Mouse (Mus musculus) liver, adult 2 months (tissue): ENCODE measurements around the gene Gm28035. TPM values are rescaled to one million over a fixed set of nuclear protein-coding genes. Genes with fewer than 3 reads are reported as not detected.

Experiments used
- DNase-seq: peaks from one replicate; pipeline ENCODE4 v3.0.0-alpha.2; 2011; ENCODE audit warnings: low read depth, low spot score; ENCODE audit errors: extremely low read depth
- H3K27ac ChIP-seq: fragments of 200-500 bp; replicated peaks from 2 replicates; pipeline ENCODE4 v1.5.1; 2012; ENCODE audit warnings: low read depth, mild to moderate bottlenecking, control low read depth, inconsistent platforms, low read length; ENCODE audit not compliant: insufficient read depth
- H3K27me3 ChIP-seq: fragments of 200-500 bp; 2 replicates; pipeline ENCODE4 v1.6.1; 2012; ENCODE audit warnings: mild to moderate bottlenecking, moderate library complexity, low read length, inconsistent platforms; ENCODE audit not compliant: control insufficient read depth, insufficient read depth
- H3K36me3 ChIP-seq: fragments of 200-500 bp; 2 replicates; pipeline ENCODE4 v1.6.1; 2012; ENCODE audit warnings: low read length, inconsistent platforms; ENCODE audit not compliant: control insufficient read depth, insufficient read depth
- H3K4me1 ChIP-seq: fragments of 200-500 bp; 2 replicates; pipeline ENCODE4 v1.6.1; 2011; ENCODE audit warnings: low read length; ENCODE audit not compliant: control insufficient read depth, insufficient read depth
- H3K4me3 ChIP-seq: fragments of 200-500 bp; 2 replicates; pipeline ENCODE4 v1.5.1; 2011; ENCODE audit warnings: low read depth, mild to moderate bottlenecking, control low read depth, low read length, moderate library complexity; ENCODE audit not compliant: insufficient read depth
- H3K79me2 ChIP-seq: fragments of 200-500 bp; 2 replicates; pipeline ENCODE4 v1.6.1; 2012; ENCODE audit warnings: inconsistent platforms, mild to moderate bottlenecking, low read length, moderate library complexity; ENCODE audit not compliant: control insufficient read depth, insufficient read depth
- H3K9ac ChIP-seq: fragments of 200-500 bp; 2 replicates; pipeline ENCODE4 v1.6.1; 2012; ENCODE audit warnings: low read depth, mild to moderate bottlenecking, control low read depth, inconsistent platforms, low read length
- CTCF ChIP-seq: fragments of 200-500 bp; IDR thresholded peaks from 2 replicates; pipeline ENCODE4 v1.5.1; 2011; ENCODE audit warnings: low read depth, low read length, control low read depth
- POLR2A ChIP-seq: fragments of 200-500 bp; IDR thresholded peaks from 2 replicates; pipeline ENCODE4 v1.6.1; 2011; ENCODE audit warnings: low read length, control low read depth; ENCODE audit not compliant: insufficient read depth; ENCODE audit errors: extremely low read depth
- WGBS: fragments of 180-500 bp; shearing (Covaris S2); methylation state at CpG from one replicate; pipeline ENCODE4 v1.1.7; 2018; 5-methylcytosine and 5-hydroxymethylcytosine counted together
- polyA plus RNA-seq: library from polyadenylated mRNA; depleted of rRNA; stranded (reverse); fragments of >200 nt; gene quantifications from 2 replicates; pipeline ENCODE4 v1.2.3, GENCODE M21; 2012
- total RNA-seq: library from RNA; depleted of rRNA; stranded (reverse); fragments of >200 nt; gene quantifications from 2 replicates; pipeline ENCODE4 v1.2.3, GENCODE M21; 2014

Gm28035 gene
- total and polyA plus RNA-seq, 2 experiments = 5.1 to 8.6 TPM

- H3K4me1 ChIP-seq = peaks cover 15% of the 10 kb centered on the region
- 84% methylated on average over 15 of the region's 15 CpGs for WGBS
- no peak overlapping the region for H3K9ac ChIP-seq
- DNase-seq = no peak
- H3K27me3 ChIP-seq = no peaks in the 10 kb centered on the region
- H3K27ac ChIP-seq = peak overlapping the region; percentile 21
- H3K4me3 ChIP-seq = no peak overlapping the region
- no peak for TF ChIP-seq POLR2A
- TF ChIP-seq CTCF = no peak
- H3K36me3 ChIP-seq = peaks cover 36% of the 10 kb centered on the region
- H3K79me2 ChIP-seq = peaks cover 38% of the 10 kb centered on the region
These were observed 19.0 kb downstream of the Gm28035 start for GRCm38 (mm10) chr2:30259131-30260064.

DNA sequence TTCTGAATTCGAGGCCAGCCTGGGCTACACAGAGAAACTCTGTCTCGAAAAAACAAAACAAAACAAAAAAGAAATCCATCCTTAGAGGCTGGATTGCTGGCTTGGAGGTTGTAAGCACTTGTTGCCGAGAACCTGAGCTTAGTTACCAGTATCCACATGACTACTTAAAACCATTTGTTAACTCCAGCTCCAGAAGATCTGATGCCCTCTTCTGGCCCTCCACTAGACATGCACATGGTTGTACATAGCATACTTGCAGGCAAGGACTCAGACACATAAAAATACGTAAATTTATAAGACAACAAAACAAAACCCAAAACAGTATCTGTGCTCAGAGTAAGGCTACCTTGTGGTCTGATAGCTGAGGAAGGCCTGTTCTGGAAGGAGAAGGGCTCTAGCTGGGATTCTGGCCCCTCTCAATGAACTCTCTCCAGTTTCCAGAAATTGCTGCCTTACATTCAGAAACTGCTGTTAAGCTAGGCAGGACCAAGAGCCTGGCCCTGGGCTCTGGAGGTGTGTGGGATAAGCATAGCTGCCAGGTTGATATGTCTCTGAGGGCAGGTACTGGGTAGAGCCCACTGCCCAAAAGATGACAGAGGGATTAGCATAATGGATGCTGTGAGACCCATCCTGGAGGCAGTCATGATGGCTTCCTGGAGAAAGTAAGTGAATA is 20.8 kb downstream of the Gm28035 start:
- H3K36me3 ChIP-seq = peaks cover 23% of the 10 kb centered on the region
- H3K4me1 ChIP-seq = peaks cover 31% of the 10 kb centered on the region
- H3K27ac ChIP-seq = no peak overlapping the region
- peaks cover 28% of the 10 kb centered on the region for H3K79me2 ChIP-seq
- DNase-seq = no peak
- 0 out of 2 replicates have a peak, but pooled peaks have one; percentile 10 for TF ChIP-seq CTCF
- TF ChIP-seq POLR2A = no peak
- no peaks in the 10 kb centered on the region for H3K27me3 ChIP-seq
- WGBS = 84% methylated on average over 4 of the region's 4 CpGs
- no peak overlapping the region for H3K4me3 ChIP-seq
- H3K9ac ChIP-seq = no peak overlapping the region

GRCm38 (mm10) chr2:30261921-30262839 is 21.8 kb downstream of the Gm28035 start:
- Histone ChIP-seq H3K79me2 (peaks cover 18% of the 10 kb centered on the region; the same call in 1 of the 2 replicates), H3K4me3 (no peak overlapping the region), H3K27me3 (no peaks in the 10 kb centered on the region), H3K27ac (peak overlapping the region; percentile 33), H3K4me1 (peaks cover 34% of the 10 kb centered on the region), H3K36me3 (peaks cover 19% of the 10 kb centered on the region), H3K9ac (peak overlapping the region; percentile 18; the same call in 1 of the 2 replicates)
- 87% methylated on average over 18 of the region's 18 CpGs for WGBS
- TF ChIP-seq CTCF (no peak), POLR2A (no peak)
- no peak for DNase-seq

- no peak overlapping the region for H3K4me3 ChIP-seq
- peaks cover 16% of the 10 kb centered on the region for H3K36me3 ChIP-seq
- peaks cover 23% of the 10 kb centered on the region for H3K79me2 ChIP-seq
- WGBS = 9% methylated on average over 4 of the region's 4 CpGs
- H3K9ac ChIP-seq = no peak overlapping the region
- H3K27me3 ChIP-seq = no peaks in the 10 kb centered on the region
- TF ChIP-seq POLR2A (no peak), CTCF (no peak)
- H3K4me1 ChIP-seq = peaks cover 38% of the 10 kb centered on the region
- H3K27ac ChIP-seq = peak overlapping the region; percentile 52
- DNase-seq = peak; percentile 60
These were observed 22.6 kb downstream of the Gm28035 start for GRCm38 (mm10) chr2:30262840-30263441.

- 86% methylated on average over 6 of the region's 6 CpGs for WGBS
- Histone ChIP-seq H3K4me1 (peaks cover 46% of the 10 kb centered on the region), H3K36me3 (peaks cover 16% of the 10 kb centered on the region)
These were observed 23.4 kb downstream of the Gm28035 start for GRCm38 (mm10) chr2:30263811-30264210.

More at GRCm38 (mm10) chr2:30263811-30264210, 23.4 kb downstream of the Gm28035 start:
- H3K27me3 ChIP-seq = no peaks in the 10 kb centered on the region
- no peak for DNase-seq
- no peak overlapping the region for H3K4me3 ChIP-seq
- no peak overlapping the region for H3K9ac ChIP-seq
- no peak for TF ChIP-seq POLR2A
- TF ChIP-seq CTCF = no peak
- peak overlapping the region; percentile 52; the same call in 1 of the 2 replicates for H3K27ac ChIP-seq
- H3K79me2 ChIP-seq = peaks cover 23% of the 10 kb centered on the region
